Mouse (Mus musculus) embryonic fibroblast, embryonic 13.5 days (primary cell): ENCODE results near the gene Atf5. TPM values are rescaled to one million over a fixed set of nuclear protein-coding genes. Genes with fewer than 3 reads are reported as not detected.

Experiments used
- H3K27ac ChIP-seq: 2 replicates; pipeline ENCODE4 v1.5.1; 2012; ENCODE audit warnings: low read length, control low read depth, inconsistent platforms; ENCODE audit not compliant: insufficient read depth
- H3K4me1 ChIP-seq: 2 replicates; pipeline ENCODE4 v1.6.1; 2011; ENCODE audit warnings: low read length; ENCODE audit not compliant: control insufficient read depth, insufficient read depth
- H3K4me3 ChIP-seq: 2 replicates; pipeline ENCODE4 v1.5.1; 2011; ENCODE audit warnings: mild to moderate bottlenecking, control low read depth, low read length; ENCODE audit not compliant: insufficient read depth
- CTCF ChIP-seq: IDR thresholded peaks from 2 replicates; pipeline ENCODE4 v1.5.1; 2011; ENCODE audit warnings: mild to moderate bottlenecking, control low read depth, low read length, moderate library complexity, borderline replicate concordance; ENCODE audit not compliant: insufficient read depth
- POLR2A ChIP-seq: IDR thresholded peaks from 2 replicates; pipeline ENCODE4 v1.6.1; 2011; ENCODE audit warnings: low read depth, mild to moderate bottlenecking, control low read depth, low read length, moderate library complexity
- polyA plus RNA-seq: library from polyadenylated mRNA; stranded (reverse); fragments of >200 nt; gene quantifications from 2 replicates; pipeline ENCODE4 v1.2.4, GENCODE M21; 2011; ENCODE audit warnings: low read depth; ENCODE audit not compliant: missing spikeins, insufficient read length

The Atf5 gene
- polyA plus RNA-seq, result 342 and 471 TPM in 2 replicates

GRCm38 (mm10) chr7:44816470-44817021 is at the start of gene Atf5:
Gene Atf5 (minus strand): TSS chr7:44816658.
- Histone ChIP-seq H3K4me1 (peaks cover 14% of the 10 kb centered on the region; the same call in 1 of the 2 replicates), H3K4me3 (peak within 1 kb of the TSS; percentile 65), H3K27ac (peak within 1 kb of the TSS; percentile 93)
- TF ChIP-seq CTCF, result no peak
- peak; percentile 56 for TF ChIP-seq POLR2A

GRCm38 (mm10) chr7:44864595-44865542 is 48.4 kb upstream of the Atf5 start:
- H3K27ac ChIP-seq, result no peak overlapping the region
- H3K4me1 ChIP-seq, result 0 out of 2 replicates have a peak, but pooled peaks cover 7% of the 10 kb centered on the region
- no peak overlapping the region for H3K4me3 ChIP-seq
- TF ChIP-seq CTCF (no peak), POLR2A (0 out of 2 replicates have a peak, but pooled peaks have one; percentile 15)

GRCm38 (mm10) chr7:44863982-44864494 is 47.6 kb upstream of the Atf5 start:
- Histone ChIP-seq H3K4me1 (0 out of 2 replicates have a peak, but pooled peaks cover 7% of the 10 kb centered on the region), H3K4me3 (no peak overlapping the region), H3K27ac (no peak overlapping the region)
- TF ChIP-seq CTCF (no peak), POLR2A (no peak)

GRCm38 (mm10) chr7:44863210-44863609 is 46.8 kb upstream of the Atf5 start:
- 0 out of 2 replicates have a peak, but pooled peaks cover 7% of the 10 kb centered on the region for H3K4me1 ChIP-seq
- H3K27ac ChIP-seq, result no peak overlapping the region
- TF ChIP-seq POLR2A (no peak), CTCF (no peak)
- H3K4me3 ChIP-seq, result no peak overlapping the region

- H3K4me3 ChIP-seq, result no peak overlapping the region
- TF ChIP-seq CTCF (no peak), POLR2A (no peak)
- H3K27ac ChIP-seq, result no peak overlapping the region
These were observed 46.0 kb upstream of the Atf5 start for GRCm38 (mm10) chr7:44862434-44862833.

GRCm38 (mm10) chr7:44861429-44861816 is 45.0 kb upstream of the Atf5 start:
- Histone ChIP-seq H3K4me3 (no peak overlapping the region), H3K27ac (no peak overlapping the region), H3K4me1 (0 out of 2 replicates have a peak, but pooled peaks cover 1% of the 10 kb centered on the region)
- TF ChIP-seq CTCF, result no peak

More at GRCm38 (mm10) chr7:44862434-44862833, 46.0 kb upstream of the Atf5 start:
- H3K4me1 ChIP-seq, result 0 out of 2 replicates have a peak, but pooled peaks cover 7% of the 10 kb centered on the region

GRCm38 (mm10) chr7:44860576-44861428 is 44.3 kb upstream of the Atf5 start:
- Histone ChIP-seq H3K4me3 (no peak overlapping the region), H3K27ac (no peak overlapping the region)
- no peak for TF ChIP-seq POLR2A
- peak; percentile 98 for TF ChIP-seq CTCF

GRCm38 (mm10) chr7:44859896-44860295 is 43.4 kb upstream of the Atf5 start:
- Histone ChIP-seq H3K27ac (no peak overlapping the region), H3K4me3 (no peak overlapping the region), H3K4me1 (no peaks in the 10 kb centered on the region)
- TF ChIP-seq POLR2A, result no peak
- TF ChIP-seq CTCF, result no peak

More at GRCm38 (mm10) chr7:44860576-44861428, 44.3 kb upstream of the Atf5 start:
- H3K4me1 ChIP-seq, result no peaks in the 10 kb centered on the region

- peak overlapping the region; percentile 95 for H3K4me3 ChIP-seq
- TF ChIP-seq POLR2A (peak; percentile 78), CTCF (no peak)
- H3K4me1 ChIP-seq, result peaks cover 4% of the 10 kb centered on the region; the same call in 1 of the 2 replicates
- H3K27ac ChIP-seq, result no peak overlapping the region
These were observed 41.4 kb upstream of the Atf5 start for GRCm38 (mm10) chr7:44857905-44858304.
